ENCODE assay signal across 13 mouse cellular contexts in genomic region chr3:47280270-47280669, GRCm38 (mm10).
A peak's percentile ranks its signal among the peaks of the same experiment; 100 is the strongest.
DNase-seq lines count a peak whose midpoint lies in the region; ATAC-seq lines count a peak whose summit lies in the region.
"Had no signal": no experiment of that assay in that cellular context is flagged by ENCODE, and none has a peak within 500 bp of the region (broad histone marks: within the 10 kb centered on the region; RNA-seq: fewer than 3 reads in every experiment).

No protein-coding gene starts in this region.

- peak; percentile 20 to 34 for DNase-seq in cerebellum, postnatal 14 days
- DNase-seq in cerebellum, adult 8-10 months = no peak
- DNase-seq in hindbrain, embryonic 14.5 days (ENCODE audit: low spot score) = no peak
- no peak for DNase-seq in yolk sac, embryonic 10.5 days (ENCODE audit: low spot score)
- no peak for DNase-seq in kidney, postnatal 14 days
- DNase-seq: gastrocnemius, postnatal 14 days; kidney, postnatal 25 days; thymus, adult 18-20 months had no signal

- H3K9me3 ChIP-seq in hindbrain, embryonic 14.5 days (ENCODE audit: control insufficient read depth, low read length) = no peaks in the 10 kb centered on the region
- no peaks in the 10 kb centered on the region for H3K9me3 ChIP-seq in hindbrain, embryonic 12.5 days (replicated peaks)
- H3K9me3 ChIP-seq in forebrain, embryonic 16.5 days (ENCODE audit: control insufficient read depth, low read length) = no peaks in the 10 kb centered on the region
- H3K9me3 ChIP-seq in neural tube, embryonic 15.5 days (replicated peaks) = no peaks in the 10 kb centered on the region

- H3K4me2 ChIP-seq in hindbrain, embryonic 14.5 days (replicated peaks) = no peak overlapping the region
- no peak overlapping the region for H3K4me2 ChIP-seq in hindbrain, embryonic 12.5 days (replicated peaks)
- no peak overlapping the region for H3K4me2 ChIP-seq in forebrain, embryonic 16.5 days (ENCODE audit: low read length)
- no peak overlapping the region for H3K4me2 ChIP-seq in neural tube, embryonic 15.5 days

- H3K27me3 ChIP-seq in hindbrain, embryonic 14.5 days (ENCODE audit: control insufficient read depth, insufficient read depth, low read length) = no peaks in the 10 kb centered on the region
- no peaks in the 10 kb centered on the region for H3K27me3 ChIP-seq in hindbrain, embryonic 12.5 days
- no peaks in the 10 kb centered on the region for H3K27me3 ChIP-seq in forebrain, embryonic 16.5 days (replicated peaks; ENCODE audit: control insufficient read depth, insufficient read depth, low read length)
- H3K27me3 ChIP-seq in neural tube, embryonic 15.5 days (replicated peaks) = no peaks in the 10 kb centered on the region

- no peaks in the 10 kb centered on the region for H3K36me3 ChIP-seq in hindbrain, embryonic 14.5 days (replicated peaks; ENCODE audit: control insufficient read depth, insufficient read depth)
- H3K36me3 ChIP-seq in hindbrain, embryonic 12.5 days = no peaks in the 10 kb centered on the region
- H3K36me3 ChIP-seq in forebrain, embryonic 16.5 days (ENCODE audit: control insufficient read depth, insufficient read depth) = no peaks in the 10 kb centered on the region
- H3K36me3 ChIP-seq in neural tube, embryonic 15.5 days = no peaks in the 10 kb centered on the region

- H3K4me1 ChIP-seq in hindbrain, embryonic 14.5 days (replicated peaks; ENCODE audit: control insufficient read depth, insufficient read depth, low read length) = no peaks in the 10 kb centered on the region
- no peaks in the 10 kb centered on the region for H3K4me1 ChIP-seq in hindbrain, embryonic 12.5 days
- H3K4me1 ChIP-seq in forebrain, embryonic 16.5 days (replicated peaks; ENCODE audit: control insufficient read depth, insufficient read depth, low read length) = peaks cover 5% of the 10 kb centered on the region; the same call in 1 of the 2 replicates
- 0 out of 2 replicates have a peak, but pooled peaks cover 6% of the 10 kb centered on the region for H3K4me1 ChIP-seq in neural tube, embryonic 15.5 days

- H3K9ac ChIP-seq in hindbrain, embryonic 14.5 days = no peak overlapping the region
- no peak overlapping the region for H3K9ac ChIP-seq in hindbrain, embryonic 12.5 days
- H3K9ac ChIP-seq in forebrain, embryonic 16.5 days (replicated peaks; ENCODE audit: low read depth, low read length) = no peak overlapping the region
- H3K9ac ChIP-seq in neural tube, embryonic 15.5 days (replicated peaks) = no peak overlapping the region
- H3K9ac ChIP-seq: liver, embryonic 14.5 days had no signal

- 44% methylated on average over 5 of the region's 5 CpGs for WGBS in hindbrain, embryonic 14.5 days
- 64% methylated on average over 5 of the region's 5 CpGs for WGBS in hindbrain, embryonic 12.5 days
- WGBS in forebrain, embryonic 16.5 days = 25% methylated on average over 5 of the region's 5 CpGs
- WGBS in neural tube, embryonic 15.5 days = 15% methylated on average over 5 of the region's 5 CpGs

- no peak overlapping the region for H3K4me3 ChIP-seq in hindbrain, embryonic 14.5 days (replicated peaks; ENCODE audit: low read length)
- H3K4me3 ChIP-seq in hindbrain, embryonic 12.5 days = no peak overlapping the region
- H3K4me3 ChIP-seq in forebrain, embryonic 16.5 days (replicated peaks; ENCODE audit: low read length) = no peak overlapping the region
- no peak overlapping the region for H3K4me3 ChIP-seq in neural tube, embryonic 15.5 days (replicated peaks)

- H3K27ac ChIP-seq in hindbrain, embryonic 14.5 days = no peak overlapping the region
- no peak overlapping the region for H3K27ac ChIP-seq in hindbrain, embryonic 12.5 days
- H3K27ac ChIP-seq in forebrain, embryonic 16.5 days (ENCODE audit: low read length) = no peak overlapping the region
- H3K27ac ChIP-seq in neural tube, embryonic 15.5 days (replicated peaks) = no peak overlapping the region
- H3K27ac ChIP-seq: liver, embryonic 14.5 days; macrophage had no signal

- peak; percentile 59; the same call in 1 of the 2 replicates for ATAC-seq in hindbrain, embryonic 14.5 days (ENCODE audit: low FRiP score)
- no peak for ATAC-seq in hindbrain, embryonic 12.5 days (ENCODE audit: low FRiP score)
- peak; percentile 77 for ATAC-seq in forebrain, embryonic 16.5 days
- ATAC-seq in neural tube, embryonic 15.5 days (ENCODE audit: low FRiP score) = peak; percentile 41; the same call in 1 of the 2 replicates

Comparison
In these comparisons a context has a peak if more than half of its experiments do, and no peak if none do; other contexts are left out.
1. DNase-seq: peak in cerebellum, postnatal 14 days (2 of 2); none in cerebellum, adult 8-10 months (single experiment), hindbrain, embryonic 14.5 days (single experiment), yolk sac, embryonic 10.5 days (single experiment) and kidney, postnatal 14 days (single experiment).